Mouse (Mus musculus): Measurements from ENCODE around the gene Pdx1.

Pdx1 gene

DNA sequence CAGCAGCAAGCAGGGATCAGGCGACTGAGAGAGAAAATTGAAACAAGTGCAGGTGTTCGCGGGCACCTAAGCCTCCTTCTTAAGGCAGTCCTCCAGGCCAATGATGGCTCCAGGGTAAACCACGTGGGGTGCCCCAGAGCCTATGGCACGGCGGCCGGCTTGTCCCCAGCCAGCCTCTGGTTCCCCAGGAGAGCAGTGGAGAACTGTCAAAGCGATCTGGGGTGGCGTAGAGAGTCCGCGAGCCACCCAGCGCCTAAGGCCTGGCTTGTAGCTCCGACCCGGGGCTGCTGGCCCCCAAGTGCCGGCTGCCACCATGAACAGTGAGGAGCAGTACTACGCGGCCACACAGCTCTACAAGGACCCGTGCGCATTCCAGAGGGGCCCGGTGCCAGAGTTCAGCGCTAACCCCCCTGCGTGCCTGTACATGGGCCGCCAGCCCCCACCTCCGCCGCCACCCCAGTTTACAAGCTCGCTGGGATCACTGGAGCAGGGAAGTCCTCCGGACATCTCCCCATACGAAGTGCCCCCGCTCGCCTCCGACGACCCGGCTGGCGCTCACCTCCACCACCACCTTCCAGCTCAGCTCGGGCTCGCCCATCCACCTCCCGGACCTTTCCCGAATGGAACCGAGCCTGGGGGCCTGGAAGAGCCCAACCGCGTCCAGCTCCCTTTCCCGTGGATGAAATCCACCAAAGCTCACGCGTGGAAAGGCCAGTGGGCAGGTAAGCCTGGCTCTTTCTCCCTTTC, at the start of gene Pdx1:
Gene Pdx1, plus strand, starts transcription at position 34 of the 747 bp plus-strand sequence.
- no peak for DNase-seq (ENCODE audit: low read depth)

GRCm38 (mm10) chr5:147227354-147228112, 42.2 kb upstream of the Pdx1 start:
- peak; percentile 10 for DNase-seq (ENCODE audit: low read depth)

GRCm38 (mm10) chr5:147235406-147236309, 34.1 kb upstream of the Pdx1 start:
- DNase-seq (ENCODE audit: low read depth): no peak

- no peak for DNase-seq (ENCODE audit: low read depth)
Observed at GRCm38 (mm10) chr5:147243908-147244307, 25.9 kb upstream of the Pdx1 start.

DNA sequence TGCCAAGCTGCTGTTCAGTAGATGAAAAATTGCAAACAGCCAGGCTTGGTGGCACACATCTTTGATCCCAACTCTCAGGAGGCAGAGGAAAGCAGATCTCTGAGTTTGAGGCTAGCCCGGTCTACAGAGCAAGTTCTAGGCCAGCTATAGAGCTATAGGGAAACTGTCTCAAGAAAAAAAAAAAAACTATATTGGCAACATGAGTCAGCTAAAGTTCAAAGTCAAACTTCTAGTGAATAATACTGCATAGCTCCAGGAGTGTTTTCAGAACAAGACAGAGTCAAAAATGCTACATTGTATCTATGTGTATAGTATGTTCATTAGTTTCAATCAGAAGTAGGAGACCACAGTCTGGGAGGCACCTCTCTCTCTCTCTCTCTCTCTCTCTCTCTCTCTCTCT, 9.6 kb upstream of the Pdx1 start:
- DNase-seq (ENCODE audit: low read depth): no peak

DNA sequence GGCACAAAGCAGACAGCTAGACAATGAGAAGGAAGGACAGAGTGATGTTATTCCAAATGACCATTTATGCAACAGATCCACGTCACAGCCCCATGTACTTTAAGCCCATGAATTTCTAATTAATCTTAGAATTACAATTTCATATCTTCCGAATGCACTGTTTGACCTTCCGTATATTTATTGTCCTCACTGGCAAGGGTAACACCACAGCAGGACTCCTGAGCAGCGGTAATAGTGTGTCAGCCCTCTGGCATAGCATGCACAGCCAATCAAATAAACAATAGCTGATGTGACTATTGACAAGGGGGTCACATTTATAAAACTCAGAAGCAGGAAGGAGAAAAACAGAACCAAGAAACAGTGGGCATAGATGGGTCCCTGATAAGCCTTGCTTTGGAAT, 9.0 kb upstream of the Pdx1 start:
- no peak for DNase-seq (ENCODE audit: low read depth)

- no peak for DNase-seq (ENCODE audit: low read depth)
Observed at GRCm38 (mm10) chr5:147261899-147262541, 7.7 kb upstream of the Pdx1 start.

GRCm38 (mm10) chr5:147263945-147264344, 5.8 kb upstream of the Pdx1 start:
- DNase-seq (ENCODE audit: low read depth): no peak

GRCm38 (mm10) chr5:147267434-147267833, 2.3 kb upstream of the Pdx1 start:
- no peak for DNase-seq (ENCODE audit: low read depth)

- DNase-seq (ENCODE audit: low read depth): no peak
Observed at GRCm38 (mm10) chr5:147268728-147269127, 1.0 kb upstream of the Pdx1 start.

GRCm38 (mm10) chr5:147269371-147269770, 388 bp upstream of the Pdx1 start:
- no peak for DNase-seq (ENCODE audit: low read depth)

DNA sequence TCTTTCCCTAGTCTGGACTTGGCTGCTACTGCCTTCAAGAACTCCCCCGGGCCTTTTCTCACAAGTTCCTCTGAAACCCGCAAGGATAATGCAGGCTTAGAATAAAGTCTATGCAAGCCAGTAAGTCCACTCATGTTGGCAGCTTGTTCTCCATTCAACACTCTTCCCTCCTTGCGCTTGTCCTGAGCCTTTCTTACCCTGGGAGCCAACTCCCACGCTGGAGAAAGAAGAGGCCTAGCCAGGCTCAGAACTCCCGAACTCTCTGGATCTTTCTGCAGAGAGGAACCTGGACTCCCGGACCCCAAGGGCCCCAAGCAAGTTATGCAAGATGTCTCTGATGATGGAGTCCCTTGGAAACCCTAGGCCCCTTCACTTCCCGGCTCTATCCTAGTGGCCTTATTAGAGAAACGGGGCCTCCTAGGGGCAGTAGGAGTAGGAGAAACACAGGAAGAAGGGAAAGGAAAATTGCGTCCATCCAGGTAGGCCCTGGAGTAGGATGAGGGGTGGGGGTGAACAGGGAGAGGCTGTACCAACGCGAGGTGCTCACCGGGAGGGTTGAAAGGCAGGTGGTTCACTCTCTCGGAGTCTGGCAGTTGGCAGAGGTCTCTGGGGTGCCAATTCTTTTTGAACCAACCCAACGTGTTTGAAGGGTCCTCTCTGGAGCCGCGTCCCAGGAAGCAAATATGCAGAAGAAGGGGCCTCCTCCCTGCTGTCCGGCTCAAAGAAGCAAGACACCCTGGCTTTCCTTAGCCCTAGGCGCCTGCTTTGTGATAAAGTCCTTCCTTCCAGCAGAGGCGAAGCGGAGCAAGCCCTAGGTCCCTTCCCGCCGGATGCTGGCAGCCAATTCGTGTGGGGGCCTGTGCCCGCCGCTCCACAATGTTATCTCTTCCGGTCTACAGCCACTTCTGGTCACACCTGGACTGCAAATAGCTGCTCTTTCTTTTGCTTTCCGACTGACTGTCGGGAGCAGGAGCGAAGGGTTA, 1.2 kb downstream of the Pdx1 start:
- DNase-seq (ENCODE audit: low read depth): no peak

- no peak for DNase-seq (ENCODE audit: low read depth)
Observed at GRCm38 (mm10) chr5:147272046-147272807, 2.5 kb downstream of the Pdx1 start.

- no peak for DNase-seq (ENCODE audit: low read depth)
Observed at GRCm38 (mm10) chr5:147272808-147273345, 3.1 kb downstream of the Pdx1 start.

DNA sequence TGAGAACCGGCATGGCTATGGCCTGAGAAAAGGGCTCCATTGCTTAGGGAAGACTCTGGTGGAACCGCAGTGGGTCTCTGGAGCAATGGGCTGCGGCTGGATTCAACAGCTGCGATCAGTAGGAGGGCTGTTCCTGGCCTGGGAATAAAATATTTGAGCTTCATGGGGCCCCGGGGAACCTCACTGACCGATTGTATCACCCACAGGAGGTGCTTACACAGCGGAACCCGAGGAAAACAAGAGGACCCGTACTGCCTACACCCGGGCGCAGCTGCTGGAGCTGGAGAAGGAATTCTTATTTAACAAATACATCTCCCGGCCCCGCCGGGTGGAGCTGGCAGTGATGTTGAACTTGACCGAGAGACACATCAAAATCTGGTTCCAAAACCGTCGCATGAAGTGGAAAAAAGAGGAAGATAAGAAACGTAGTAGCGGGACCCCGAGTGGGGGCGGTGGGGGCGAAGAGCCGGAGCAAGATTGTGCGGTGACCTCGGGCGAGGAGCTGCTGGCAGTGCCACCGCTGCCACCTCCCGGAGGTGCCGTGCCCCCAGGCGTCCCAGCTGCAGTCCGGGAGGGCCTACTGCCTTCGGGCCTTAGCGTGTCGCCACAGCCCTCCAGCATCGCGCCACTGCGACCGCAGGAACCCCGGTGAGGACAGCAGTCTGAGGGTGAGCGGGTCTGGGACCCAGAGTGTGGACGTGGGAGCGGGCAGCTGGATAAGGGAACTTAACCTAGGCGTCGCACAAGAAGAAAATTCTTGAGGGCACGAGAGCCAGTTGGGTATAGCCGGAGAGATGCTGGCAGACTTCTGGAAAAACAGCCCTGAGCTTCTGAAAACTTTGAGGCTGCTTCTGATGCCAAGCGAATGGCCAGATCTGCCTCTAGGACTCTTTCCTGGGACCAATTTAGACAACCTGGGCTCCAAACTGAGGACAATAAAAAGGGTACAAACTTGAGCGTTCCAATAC, 4.7 kb downstream of the Pdx1 start:
- no peak for DNase-seq (ENCODE audit: low read depth)

- no peak for DNase-seq (ENCODE audit: low read depth)
Observed at GRCm38 (mm10) chr5:147275761-147276160, 6.0 kb downstream of the Pdx1 start.

- no peak for DNase-seq (ENCODE audit: low read depth)
Observed at GRCm38 (mm10) chr5:147276701-147277546, 7.2 kb downstream of the Pdx1 start.

DNA sequence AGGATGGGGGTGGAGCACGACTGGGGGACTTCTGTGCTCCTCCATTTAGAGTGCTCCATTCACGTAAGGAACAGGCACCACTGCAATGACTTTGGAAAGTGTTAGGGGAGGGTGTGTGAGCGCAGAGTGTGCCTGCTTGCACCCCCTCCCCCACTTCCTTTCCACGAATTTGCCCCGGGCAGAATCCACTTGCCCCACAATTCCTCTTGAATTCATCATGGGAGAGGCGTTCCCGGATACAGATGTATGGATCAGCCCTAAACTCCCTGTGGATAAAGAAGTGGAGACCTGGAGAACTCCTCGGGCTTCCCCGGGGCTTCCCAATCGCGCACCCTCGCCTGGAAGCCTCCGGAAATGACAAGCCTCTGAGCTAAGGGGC, 7.8 kb downstream of the Pdx1 start:
- no peak for DNase-seq (ENCODE audit: low read depth)
